Mouse (Mus musculus) MEL (cell line): ENCODE results near the gene Pcdh17. TPM values are rescaled to one million over a fixed set of nuclear protein-coding genes. Genes with fewer than 3 reads are reported as not detected.

ENCODE experiments used
- DNase-seq: peaks from one replicate; pipeline ENCODE4 v3.0.0; 2011; ENCODE audit warnings: low read depth, low spot score
- H3K27ac ChIP-seq: 2 replicates; pipeline ENCODE4 v1.5.1; 2012; ENCODE audit warnings: low read depth, mild to moderate bottlenecking, control low read depth, low read length, moderate library complexity; ENCODE audit not compliant: control insufficient read depth
- H3K27me3 ChIP-seq, 2 experiments: fragments of 150-350 bp in 1 of 2; sonication (generic) in 1 of 2; 2 replicates each; pipeline ENCODE4 v1.6.1; 2012; ENCODE audit warnings: low read length in 2 of 2, mild to moderate bottlenecking in 2 of 2, improper control_type of control experiment in 1 of 2, moderate library complexity in 1 of 2; ENCODE audit not compliant: insufficient read depth in 2 of 2, control insufficient read depth in 1 of 2
- H3K36me3 ChIP-seq, 2 experiments: 2 replicates each; pipeline ENCODE4 v1.6.1; 2012 to 2014; ENCODE audit warnings: low read length in 2 of 2, improper control_type of control experiment in 1 of 2, inconsistent platforms in 1 of 2, mild to moderate bottlenecking in 1 of 2; ENCODE audit not compliant: insufficient read depth in 2 of 2, control insufficient read depth in 1 of 2
- H3K4me1 ChIP-seq, 2 experiments: fragments of 150-350 bp in 1 of 2; sonication (generic) in 1 of 2; 2 replicates each; pipeline ENCODE4 v1.6.1; 2012; ENCODE audit warnings: low read length in 2 of 2, improper control_type of control experiment in 1 of 2, mild to moderate bottlenecking in 1 of 2; ENCODE audit not compliant: insufficient read depth in 2 of 2, control insufficient read depth in 1 of 2
- H3K4me3 ChIP-seq, 2 experiments: fragments of 150-350 bp in 1 of 2; sonication (generic) in 1 of 2; 2 replicates each; pipeline ENCODE4 v1.5.1; 2012; ENCODE audit warnings: low read depth in 2 of 2, low read length in 2 of 2, mild to moderate bottlenecking in 2 of 2, moderate library complexity in 2 of 2, control low read depth in 1 of 2, improper control_type of control experiment in 1 of 2; ENCODE audit not compliant: control insufficient read depth in 1 of 2, insufficient read depth in 1 of 2
- H3K79me2 ChIP-seq: 2 replicates; pipeline ENCODE4 v1.6.1; 2012; ENCODE audit warnings: mild to moderate bottlenecking, low read length, moderate library complexity; ENCODE audit not compliant: control insufficient read depth, poor library complexity, insufficient read depth
- H3K9ac ChIP-seq: 2 replicates; pipeline ENCODE4 v1.6.1; 2012; ENCODE audit warnings: low read depth, mild to moderate bottlenecking, control low read depth, low read length, moderate library complexity; ENCODE audit not compliant: control insufficient read depth, poor library complexity, severe bottlenecking
- H3K9me3 ChIP-seq: fragments of 150-350 bp; sonication (generic); replicated peaks from 2 replicates; pipeline ENCODE4 v1.6.1; 2012; ENCODE audit warnings: mild to moderate bottlenecking, low read length, improper control_type of control experiment, moderate library complexity; ENCODE audit not compliant: insufficient read depth
- E2F4 ChIP-seq: IDR thresholded peaks from 2 replicates; pipeline ENCODE4 v1.6.1; 2011; ENCODE audit warnings: low read depth, low read length, improper control_type of control experiment, borderline replicate concordance
- EP300 ChIP-seq, 2 experiments: IDR thresholded peaks; 2 replicates each; pipeline ENCODE4 v1.6.1; 2011; ENCODE audit warnings: improper control_type of control experiment in 2 of 2, low read length in 2 of 2, low read depth in 1 of 2, mild to moderate bottlenecking in 1 of 2
- GABPA ChIP-seq: IDR thresholded peaks from 2 replicates; pipeline ENCODE4 v1.6.1; 2012; ENCODE audit warnings: low read depth, mild to moderate bottlenecking, inconsistent platforms, low read length, improper control_type of control experiment, moderate library complexity
- MYC ChIP-seq: IDR thresholded peaks from 2 replicates; pipeline ENCODE4 v1.6.1; 2011; ENCODE audit warnings: low read depth, mild to moderate bottlenecking, low read length, improper control_type of control experiment, moderate library complexity
- NELFE ChIP-seq: IDR thresholded peaks from 2 replicates; pipeline ENCODE4 v1.6.1; 2011; ENCODE audit warnings: low read depth, low read length, improper control_type of control experiment
- SIN3A ChIP-seq: IDR thresholded peaks from 2 replicates; pipeline ENCODE4 v1.6.1; 2012; ENCODE audit warnings: low read length, improper control_type of control experiment, inconsistent platforms
- TAL1 ChIP-seq: IDR thresholded peaks from 2 replicates; pipeline ENCODE4 v1.6.1; 2012; ENCODE audit warnings: mild to moderate bottlenecking, inconsistent platforms, low read length, moderate library complexity, mixed read lengths
- TBP ChIP-seq: IDR thresholded peaks from 2 replicates; pipeline ENCODE4 v1.8.0; 2011; ENCODE audit warnings: low read depth, low read length, improper control_type of control experiment
- TCF12 ChIP-seq: IDR thresholded peaks from 2 replicates; pipeline ENCODE4 v1.6.1; 2014; ENCODE audit warnings: low read depth, mild to moderate bottlenecking, inconsistent platforms, low read length, improper control_type of control experiment, moderate library complexity
- ZKSCAN1 ChIP-seq: IDR thresholded peaks from 2 replicates; pipeline ENCODE4 v1.6.1; 2012; ENCODE audit warnings: low read depth, mild to moderate bottlenecking, inconsistent platforms, low read length, improper control_type of control experiment, moderate library complexity
- ZNF384 ChIP-seq: IDR thresholded peaks from 2 replicates; pipeline ENCODE4 v1.6.1; 2012; ENCODE audit warnings: low read depth, mild to moderate bottlenecking, inconsistent platforms, low read length, improper control_type of control experiment
- polyA plus RNA-seq, 2 experiments: library from polyadenylated mRNA; stranded (reverse) in 1 of 2; unstranded in 1 of 2; fragments of >175 nt in 1 of 2; fragments of >200 nt in 1 of 2; gene quantifications; 2 replicates each; pipeline versions ENCODE4 v1.2.1 to v1.2.4; 2012; ENCODE audit warnings: low replicate concordance in 2 of 2, low read depth in 1 of 2; ENCODE audit not compliant: insufficient read length in 2 of 2, insufficient read depth in 1 of 2, missing spikeins in 1 of 2
- total RNA-seq: library from RNA; depleted of rRNA; stranded (reverse); fragments of 300-350 nt; gene quantifications from 2 replicates; pipeline ENCODE4 v1.2.3, GENCODE M21; 2012

Gene Pcdh17
- total and polyA plus RNA-seq, 3 experiments, result not detected

DNA sequence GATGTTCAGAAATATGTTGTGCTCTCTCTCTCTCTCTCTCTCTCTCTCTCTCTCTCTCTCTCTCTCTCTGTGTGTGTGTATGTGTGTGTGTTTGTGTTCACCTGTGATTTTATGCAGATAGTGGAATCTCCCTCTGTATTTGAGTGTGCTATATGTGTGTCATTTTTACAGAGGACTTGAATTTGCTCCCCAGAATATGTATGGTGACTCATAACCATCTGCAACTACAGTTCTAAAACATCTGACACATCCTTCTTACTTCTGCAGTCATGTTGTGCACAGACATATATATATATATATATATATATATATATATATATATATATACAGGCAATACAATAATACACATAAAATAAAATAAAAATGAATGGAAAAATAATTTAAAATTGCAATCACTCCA is 127.7 kb downstream of the Pcdh17 start:
- Histone ChIP-seq H3K4me3 (no peak overlapping the region), H3K9me3 (no peaks in the 10 kb centered on the region), H3K36me3 (no peaks in the 10 kb centered on the region), H3K9ac (no peak overlapping the region), H3K79me2 (no peaks in the 10 kb centered on the region), H3K4me1 (no peaks in the 10 kb centered on the region), H3K27ac (no peak overlapping the region), H3K27me3 (no peaks in the 10 kb centered on the region)
- no peak for TF ChIP-seq E2F4
- TF ChIP-seq TAL1, result no peak
- no peak for TF ChIP-seq TCF12
- no peak for TF ChIP-seq ZKSCAN1
- TF ChIP-seq NELFE, result no peak
- no peak for TF ChIP-seq SIN3A
- no peak for TF ChIP-seq GABPA
- no peak for TF ChIP-seq MYC
- no peak for TF ChIP-seq TBP
- no peak for TF ChIP-seq EP300 (IDR thresholded peaks at IDR 0.05; ENCODE audit: low read depth in 1 of 2, low read length in 2 of 2)
- no peak for TF ChIP-seq ZNF384
- no peak for DNase-seq
